Mouse (Mus musculus) kidney, postnatal 36 days (tissue): ENCODE data around the gene Zswim5.
"Not testable (repeated sequence)": the region's sequence is repeated elsewhere in the genome, so short reads cannot be mapped to it uniquely, and the experiment has no call there.

Source experiments
- DNase-seq, 2 experiments: peaks; one replicate each; pipeline ENCODE4 v3.0.0; 2021 to 2022; ENCODE audit warnings: mixed read lengths in 2 of 2

The Zswim5 gene

DNA sequence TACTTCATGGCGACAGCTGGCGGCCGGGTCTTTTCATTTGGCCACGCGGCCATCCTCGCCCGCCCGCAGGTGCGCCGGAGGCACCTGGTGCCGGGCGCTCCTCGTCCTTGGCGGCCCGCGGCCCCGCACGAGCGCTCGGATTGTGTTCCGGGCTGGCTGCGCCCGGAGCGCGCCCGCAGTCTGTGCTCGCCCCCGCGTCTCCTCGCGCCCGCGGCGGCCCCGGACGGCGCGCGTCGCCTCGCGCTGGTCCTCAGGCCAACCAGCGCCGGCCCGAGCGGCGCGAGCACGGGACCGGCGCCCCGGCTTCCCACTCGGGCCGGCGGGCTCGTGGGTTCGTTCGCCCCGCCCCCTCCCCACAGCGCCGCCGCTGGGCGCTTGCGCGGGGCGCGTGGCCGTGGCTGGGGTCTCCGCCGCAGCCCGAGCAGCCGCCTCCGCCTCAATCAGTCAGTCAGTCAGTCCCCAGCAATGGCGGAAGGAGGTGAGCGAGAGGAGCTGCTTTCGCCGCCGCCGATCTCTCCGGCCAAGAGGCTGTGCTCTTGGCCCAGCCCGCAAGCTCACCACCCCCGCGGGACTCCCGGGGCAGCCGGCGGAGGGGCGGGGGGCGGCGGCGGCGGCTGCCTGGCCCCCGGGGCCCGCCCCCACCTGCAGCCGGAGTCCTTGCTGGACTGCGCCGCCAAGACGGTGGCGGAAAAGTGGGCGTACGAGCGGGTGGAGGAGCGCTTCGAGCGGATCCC is at the start of gene Zswim5:
Gene Zswim5, plus strand, starts transcription at position 382 of the 734 bp plus-strand sequence.
- peak; percentile 70 to 84 for DNase-seq

DNA sequence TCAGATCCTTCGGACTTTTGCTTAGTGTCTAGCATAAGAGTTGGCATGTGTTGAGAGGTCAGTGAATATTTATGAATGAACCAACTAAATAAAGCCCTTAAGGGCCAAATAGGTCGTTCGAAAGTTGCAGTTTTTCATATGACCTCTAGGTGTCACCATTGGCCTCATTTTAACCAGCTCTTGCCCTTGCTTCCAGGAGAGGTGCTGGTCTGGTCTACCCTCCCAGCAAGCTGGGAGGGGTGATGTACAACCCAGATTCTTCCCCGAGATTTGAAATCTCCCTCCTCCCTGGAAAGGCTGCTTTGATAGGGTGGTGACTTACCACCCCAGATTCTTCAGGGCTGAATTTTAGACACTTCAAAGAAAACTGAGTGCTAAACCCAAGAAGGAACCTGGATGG is 49.4 kb upstream of the Zswim5 start:
- peak; percentile 36 to 61 for DNase-seq

DNA sequence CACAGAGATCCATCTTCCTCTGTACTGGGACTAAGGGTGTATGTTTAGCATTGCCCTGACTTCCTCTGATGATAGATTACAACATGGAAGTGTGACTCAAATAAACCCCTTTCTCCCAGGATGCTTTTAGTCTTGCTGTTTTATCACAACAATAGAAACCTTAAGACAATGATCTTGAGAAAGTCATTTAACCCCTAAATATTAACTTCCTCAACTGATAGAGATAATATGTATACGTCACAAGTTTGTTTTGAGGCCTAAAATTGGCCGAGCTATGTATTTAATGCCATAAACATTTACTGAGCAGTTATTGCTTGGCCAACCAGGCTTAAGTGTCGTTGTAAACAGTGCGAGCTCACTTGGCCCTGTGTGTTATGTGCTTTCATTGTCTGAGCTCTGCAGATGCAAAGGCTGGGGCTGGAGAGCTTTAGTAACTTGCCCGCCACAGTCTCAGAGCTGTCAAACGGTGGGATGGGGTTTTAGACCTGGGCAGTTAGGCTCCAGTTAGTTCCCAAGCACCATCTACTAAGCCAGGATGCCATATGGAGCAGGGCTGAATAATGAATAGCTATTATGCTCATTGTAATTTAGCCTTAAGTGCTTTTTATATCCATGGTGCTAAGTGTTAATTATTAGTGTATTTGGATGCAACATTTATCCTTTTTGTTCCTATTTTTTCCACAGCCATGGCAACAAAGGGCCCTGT is 47.7 kb upstream of the Zswim5 start:
- DNase-seq, result no peak

DNA sequence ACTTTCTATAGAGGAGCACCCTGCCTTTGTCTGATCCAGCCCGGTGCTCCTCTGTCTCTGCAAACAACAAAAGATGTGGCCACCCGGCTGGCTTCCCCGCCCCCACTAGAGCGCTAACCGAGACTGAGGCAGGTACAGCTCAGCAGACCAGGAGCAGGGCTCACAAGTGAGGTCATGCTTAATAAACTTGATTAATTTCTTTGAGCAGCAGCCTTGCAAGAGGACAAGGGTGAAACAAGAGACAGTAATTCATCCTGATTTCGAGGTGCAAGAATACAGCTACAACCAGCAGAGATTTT is 47.2 kb upstream of the Zswim5 start:
- peak in 1 of 2 experiments; percentile 44 for DNase-seq

DNA sequence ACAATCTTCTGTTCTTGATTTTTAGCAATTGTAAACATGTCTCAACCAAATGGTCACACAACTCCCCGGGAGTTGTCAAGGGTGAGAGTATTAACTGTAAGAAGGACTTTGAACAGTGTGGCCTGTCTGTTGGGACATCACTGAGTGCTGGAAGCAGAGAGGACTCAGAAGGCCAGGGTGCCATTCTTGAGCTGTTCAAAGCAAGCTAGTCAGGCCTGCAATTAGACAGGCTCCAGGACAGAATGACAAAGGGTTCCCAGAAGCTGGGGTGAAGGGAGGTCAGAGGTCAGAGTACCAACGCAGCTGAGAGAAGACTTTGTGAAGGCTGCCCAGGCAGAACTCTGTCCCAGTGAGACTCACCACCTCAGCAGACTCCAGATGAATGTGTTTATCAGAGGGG is 38.2 kb upstream of the Zswim5 start:
- peak; percentile 62 to 65 for DNase-seq

DNA sequence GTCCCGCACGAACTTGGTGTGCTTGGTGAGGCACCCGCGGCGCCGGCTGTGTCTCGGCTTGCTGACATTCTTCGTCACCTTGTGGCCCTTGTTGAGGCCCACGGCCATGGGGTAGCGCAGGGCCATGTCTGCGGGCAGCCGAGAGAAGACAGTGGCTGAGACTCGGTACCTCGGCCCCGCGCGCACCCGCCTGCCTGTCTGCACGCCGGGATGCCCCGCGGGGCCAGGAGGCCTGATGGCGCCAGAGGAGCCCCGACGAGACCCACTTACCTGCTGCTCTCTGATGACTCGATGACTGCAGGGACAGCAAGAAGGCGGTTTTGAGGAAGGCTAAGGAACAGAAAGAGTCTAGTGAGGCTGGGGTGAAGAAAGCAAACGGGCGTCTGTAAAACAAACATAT is 37.1 kb upstream of the Zswim5 start:
- not testable (repeated sequence) for DNase-seq

DNA sequence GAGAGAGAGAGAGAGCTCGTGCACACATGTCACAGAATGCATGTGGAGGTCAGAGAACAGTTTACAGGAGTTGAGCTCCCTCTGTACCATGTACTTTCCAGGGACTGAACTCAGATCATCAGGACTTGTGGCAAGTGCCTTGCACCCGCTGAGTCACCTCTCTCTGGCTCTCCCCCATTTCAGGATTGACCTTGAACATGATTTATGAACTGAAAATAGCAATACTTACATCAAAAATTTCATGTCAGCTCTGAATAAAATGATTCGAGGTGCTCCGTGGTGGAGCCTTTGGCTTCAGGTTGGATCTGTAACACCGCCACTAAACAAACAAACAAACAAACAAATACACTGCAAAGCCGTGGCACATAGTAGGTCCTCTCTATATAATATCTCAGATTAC is 36.3 kb upstream of the Zswim5 start:
- DNase-seq, result no peak

DNA sequence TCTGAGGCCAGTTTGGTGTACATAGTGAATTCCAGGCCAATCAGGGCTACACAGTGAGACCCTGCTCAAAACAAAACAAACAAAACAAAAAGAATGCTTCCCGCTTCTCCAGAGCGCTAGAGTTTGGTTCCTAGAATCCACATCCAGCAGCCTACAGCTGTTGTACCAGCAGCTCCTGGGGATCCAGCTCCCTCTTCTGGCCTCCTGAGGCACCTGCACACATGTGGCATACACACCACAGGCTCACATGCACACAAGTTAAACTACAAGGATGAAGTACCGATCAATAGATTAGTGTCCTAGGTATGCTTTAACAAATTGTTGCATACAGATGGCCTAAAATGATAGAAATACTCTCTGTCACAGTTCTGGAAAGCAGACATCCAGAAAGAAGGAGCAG is 32.9 kb upstream of the Zswim5 start:
- DNase-seq, result no peak

DNA sequence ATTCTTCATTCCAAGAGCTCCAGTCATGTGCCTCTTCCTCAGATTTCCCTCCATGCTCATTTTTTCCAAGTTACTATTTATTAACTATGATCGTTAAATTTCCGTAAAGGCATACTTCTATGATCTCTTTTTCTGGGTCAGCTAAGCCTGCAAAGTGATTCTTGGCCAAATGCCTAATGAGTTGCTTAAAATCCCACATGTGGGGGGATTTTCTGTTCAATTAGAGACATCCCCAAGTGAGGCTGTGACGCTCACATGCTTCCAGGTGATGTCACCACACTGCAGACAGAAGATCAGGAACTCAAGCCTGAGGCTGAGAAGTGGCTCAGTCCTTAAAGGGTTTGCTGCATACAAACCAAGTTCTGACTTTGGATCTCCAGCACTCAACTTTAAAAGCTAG is 27.3 kb upstream of the Zswim5 start:
- no peak for DNase-seq

DNA sequence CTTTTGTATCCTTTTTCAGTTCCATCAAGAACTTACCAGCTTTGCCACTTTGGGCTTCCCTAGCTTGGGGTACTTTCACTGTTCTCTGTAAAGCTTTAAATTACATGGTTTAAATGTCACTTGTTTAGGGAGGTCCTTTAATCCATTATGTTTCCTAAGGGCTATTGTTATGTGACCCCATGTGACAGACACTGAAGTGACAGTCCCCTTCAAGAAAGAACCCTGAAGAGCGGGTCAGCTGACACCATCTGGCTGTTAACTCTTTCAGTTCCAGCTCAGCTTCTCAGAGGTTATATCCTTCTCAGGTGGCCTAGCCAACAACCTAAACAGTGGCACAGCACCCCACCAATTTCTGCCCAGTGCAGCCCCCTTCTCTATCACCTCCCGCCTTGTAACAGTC is 22.9 kb upstream of the Zswim5 start:
- DNase-seq, result no peak

DNA sequence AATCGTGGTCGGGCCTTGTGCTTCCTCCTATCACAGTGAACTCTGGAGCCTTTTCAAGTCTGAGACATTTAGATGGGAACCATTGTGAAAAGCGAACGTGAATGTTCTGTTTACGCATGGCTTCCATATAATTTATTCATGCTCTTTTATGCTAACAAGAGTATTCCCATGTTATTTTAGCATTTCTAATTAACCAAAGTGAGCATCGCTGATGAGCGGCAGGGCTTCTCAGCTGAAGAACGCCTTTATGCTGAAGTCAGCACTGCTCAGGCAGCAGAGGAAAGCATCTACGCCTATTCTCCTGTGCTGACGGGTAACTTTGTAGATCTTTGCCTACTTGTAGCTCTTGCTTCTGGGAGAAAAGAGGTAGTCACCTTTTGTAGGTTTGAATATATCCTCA is 20.0 kb upstream of the Zswim5 start:
- DNase-seq, result no peak

DNA sequence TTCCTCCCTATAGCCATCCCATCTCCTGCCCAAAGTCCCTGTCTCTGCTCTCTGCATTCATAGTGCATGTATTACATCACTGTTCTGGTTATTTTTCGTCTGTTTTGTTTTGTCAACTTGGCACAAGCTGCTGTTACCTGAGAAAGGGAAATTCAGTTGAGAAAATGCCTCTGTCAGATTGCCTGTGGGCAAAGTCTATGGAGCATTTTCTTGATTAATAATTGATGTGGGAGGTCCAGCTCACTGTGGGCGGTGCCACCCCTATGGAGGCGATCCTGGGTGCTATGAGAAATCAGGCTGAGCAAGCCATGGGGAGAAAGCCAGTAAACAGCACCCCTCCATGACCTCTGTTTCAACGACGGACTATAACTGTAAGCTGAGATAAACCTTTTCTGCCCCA is 17.5 kb upstream of the Zswim5 start:
- DNase-seq, result peak; percentile 74 to 84

DNA sequence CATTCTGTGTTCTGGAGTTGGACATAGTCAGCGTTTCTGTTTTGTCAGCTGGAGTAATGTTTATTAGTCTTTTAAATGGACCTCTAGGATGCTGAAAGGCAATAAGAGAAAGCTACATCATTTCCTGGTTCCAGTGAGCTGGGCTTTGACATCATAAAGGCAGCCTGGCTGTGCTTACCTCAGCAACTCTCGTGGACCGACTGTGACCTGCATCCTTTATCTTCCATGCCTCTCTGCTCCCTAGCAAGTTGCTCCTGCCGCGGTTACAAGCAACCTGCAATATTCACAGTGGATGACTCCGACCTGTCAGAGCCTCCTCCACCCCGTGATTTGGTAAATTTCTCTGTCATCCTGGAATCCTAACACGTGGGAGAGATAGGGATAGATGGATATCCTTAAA is 15.2 kb upstream of the Zswim5 start:
- DNase-seq, result no peak

DNA sequence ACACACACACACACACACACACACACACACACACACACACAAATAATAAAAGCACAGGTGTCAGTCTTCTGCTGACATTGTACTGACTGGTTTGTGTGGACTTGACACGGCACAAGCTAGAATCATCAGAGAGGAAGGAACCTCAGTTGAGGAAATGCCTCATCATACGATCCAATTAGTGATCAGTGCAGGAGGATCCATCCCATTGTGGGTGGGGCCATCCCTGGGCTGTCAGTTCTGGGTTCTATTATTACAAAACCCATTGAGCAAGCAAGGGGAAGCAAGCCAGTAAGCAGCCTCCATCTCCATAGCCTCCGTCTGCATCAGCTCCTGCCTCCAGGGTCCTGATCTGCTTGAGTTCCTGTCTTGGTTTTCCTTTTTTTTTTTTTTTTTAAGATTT is 7.3 kb upstream of the Zswim5 start:
- DNase-seq, result no peak

DNA sequence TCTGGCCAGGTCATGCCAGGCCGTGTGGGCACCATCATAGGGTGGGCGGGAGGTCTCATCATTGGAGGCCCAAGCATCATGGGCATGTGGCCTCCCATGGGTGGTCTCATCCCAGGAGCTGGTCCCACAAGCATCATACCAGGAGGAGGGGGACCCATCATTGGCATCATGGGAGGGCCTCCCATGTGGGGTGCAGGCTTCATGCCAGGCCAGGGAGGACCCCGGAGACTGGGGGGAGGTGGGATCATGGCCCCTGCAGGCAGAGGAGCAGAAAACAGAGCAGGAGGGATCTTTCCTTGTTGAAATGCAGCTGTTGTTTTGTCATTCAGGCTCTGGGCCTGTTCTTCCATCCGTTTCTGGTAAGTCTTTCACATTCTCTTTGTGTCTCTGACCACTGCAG is 2.6 kb upstream of the Zswim5 start:
- DNase-seq, result no peak

DNA sequence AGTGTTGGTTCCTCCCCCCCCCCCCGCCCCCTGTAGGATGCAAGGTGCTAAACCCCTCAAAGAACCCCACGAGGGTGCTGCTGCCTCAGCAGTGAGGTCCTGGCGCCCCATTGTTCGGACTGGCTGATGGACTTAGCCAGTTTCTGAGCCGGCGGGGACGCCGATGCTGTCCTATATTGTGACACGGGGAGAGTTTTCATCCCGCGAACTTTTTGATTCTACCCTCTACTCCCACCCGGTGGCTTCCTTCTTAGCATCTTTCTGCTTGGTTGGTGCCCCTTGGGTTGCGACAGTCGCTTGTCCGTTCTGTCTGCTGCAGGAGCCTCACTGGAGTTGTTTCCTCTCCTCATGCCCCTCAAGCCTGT is 564 bp upstream of the Zswim5 start:
- DNase-seq, result peak; percentile 37 to 65

DNA sequence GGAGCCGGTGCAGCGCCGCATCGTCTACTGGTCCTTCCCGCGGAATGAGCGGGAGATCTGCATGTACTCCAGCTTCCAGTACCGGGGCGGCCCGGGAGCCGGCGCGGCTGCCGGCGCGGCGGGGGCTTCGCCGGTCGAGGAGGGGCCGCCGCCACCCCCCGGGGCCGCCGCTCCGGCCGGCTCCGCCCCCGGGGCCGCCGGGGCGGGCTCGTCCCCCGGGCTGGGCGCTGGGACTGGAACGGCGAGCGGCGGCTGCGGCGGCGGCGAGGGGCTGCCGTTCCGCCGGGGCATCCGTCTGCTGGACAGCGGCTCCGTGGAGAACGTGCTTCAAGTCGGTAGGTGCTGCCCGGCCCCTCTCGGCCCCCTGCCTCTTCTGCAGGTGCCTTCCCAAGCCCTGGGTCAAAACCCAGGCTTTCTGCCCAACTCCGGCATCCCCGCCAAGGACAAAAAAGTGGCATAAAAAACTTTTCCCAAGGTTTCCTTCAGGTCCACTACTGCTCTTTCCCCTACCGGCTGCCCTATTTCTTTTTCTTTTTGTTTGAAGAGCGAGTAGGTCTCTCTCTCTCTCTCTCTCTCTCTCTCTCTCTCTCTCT is 649 bp downstream of the Zswim5 start:
- DNase-seq, result peak; percentile 21 to 73

DNA sequence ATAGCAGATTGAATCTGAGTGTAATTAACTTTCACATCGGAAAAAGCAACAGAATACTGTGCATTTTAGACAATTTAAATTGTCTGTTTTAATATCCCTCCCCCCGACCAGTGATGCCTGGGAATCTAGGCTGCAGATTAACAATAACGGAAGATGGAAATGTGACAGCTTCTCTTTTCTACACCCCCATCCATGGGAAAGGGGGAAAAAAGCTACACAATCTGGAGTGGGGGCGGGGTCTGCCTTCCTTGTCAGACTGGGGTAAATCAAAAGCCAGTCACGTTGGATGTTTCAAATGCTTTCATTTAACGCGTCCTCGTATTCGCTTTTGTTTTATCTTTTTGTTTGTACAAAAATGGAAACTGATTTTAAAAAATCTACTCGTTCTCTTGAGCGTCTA is 1.3 kb downstream of the Zswim5 start:
- DNase-seq, result peak in 1 of 2 experiments; percentile 38

DNA sequence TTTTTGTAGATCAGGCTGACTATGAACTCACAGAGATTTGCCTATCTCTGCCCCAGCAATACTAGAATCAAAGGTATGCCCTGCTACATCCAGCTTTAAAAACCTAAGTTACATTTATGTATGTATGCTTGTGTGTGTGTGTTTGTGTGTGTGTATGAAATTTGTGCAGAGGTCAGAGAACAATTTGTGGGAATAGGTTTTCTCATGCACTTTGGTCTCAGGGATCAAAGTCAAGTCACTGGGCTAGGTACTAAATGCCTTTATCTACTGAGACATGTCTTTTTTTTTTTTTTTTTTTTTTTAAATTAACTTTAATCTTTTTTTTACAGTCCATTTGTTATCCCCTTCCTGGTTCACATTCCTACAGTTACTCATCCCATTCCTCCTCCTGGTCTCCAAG is 5.5 kb downstream of the Zswim5 start:
- peak; percentile 21 to 37 for DNase-seq

DNA sequence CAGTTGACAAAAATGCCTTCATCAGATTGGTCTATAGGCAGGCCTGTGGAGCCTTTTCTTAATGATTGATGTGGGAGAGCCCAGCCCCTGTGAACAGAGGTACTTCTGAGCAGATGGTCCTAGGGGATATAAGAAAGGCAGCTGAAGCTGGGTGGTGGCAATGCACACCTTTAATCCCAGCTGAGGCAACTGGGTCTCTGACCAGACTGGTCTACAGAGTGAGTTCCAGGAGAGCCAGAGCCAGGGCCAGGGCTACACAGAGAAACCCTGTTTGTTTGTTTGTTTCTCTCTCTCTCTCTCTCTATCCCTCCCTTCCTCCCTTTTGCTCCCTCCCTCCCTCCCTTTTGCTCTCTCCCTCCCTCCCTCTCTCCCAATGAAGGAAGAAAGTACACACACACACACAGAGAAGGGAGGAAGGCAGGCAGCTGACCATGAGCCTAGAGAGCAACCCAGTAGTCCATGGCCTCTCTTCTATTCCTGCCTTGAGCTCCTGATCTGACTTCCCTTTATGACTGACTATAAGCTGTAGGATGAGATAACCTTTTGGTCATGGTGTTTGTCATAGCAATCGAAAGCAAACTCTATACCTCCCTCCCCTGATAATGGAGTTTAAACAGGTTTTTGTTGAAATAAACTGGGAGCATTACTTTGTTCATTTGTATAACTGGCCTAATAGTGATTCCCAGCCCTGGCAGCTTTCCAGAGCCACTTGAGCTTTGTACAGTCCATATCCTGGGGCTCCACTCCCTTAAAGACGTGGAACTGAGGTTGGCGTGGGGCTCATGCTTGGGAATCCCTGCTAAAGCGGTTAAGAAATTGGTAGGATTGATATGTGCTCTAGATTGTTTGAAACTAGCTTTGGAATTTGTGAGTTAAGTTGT is 17.3 kb downstream of the Zswim5 start:
- peak; percentile 57 to 77 for DNase-seq

DNA sequence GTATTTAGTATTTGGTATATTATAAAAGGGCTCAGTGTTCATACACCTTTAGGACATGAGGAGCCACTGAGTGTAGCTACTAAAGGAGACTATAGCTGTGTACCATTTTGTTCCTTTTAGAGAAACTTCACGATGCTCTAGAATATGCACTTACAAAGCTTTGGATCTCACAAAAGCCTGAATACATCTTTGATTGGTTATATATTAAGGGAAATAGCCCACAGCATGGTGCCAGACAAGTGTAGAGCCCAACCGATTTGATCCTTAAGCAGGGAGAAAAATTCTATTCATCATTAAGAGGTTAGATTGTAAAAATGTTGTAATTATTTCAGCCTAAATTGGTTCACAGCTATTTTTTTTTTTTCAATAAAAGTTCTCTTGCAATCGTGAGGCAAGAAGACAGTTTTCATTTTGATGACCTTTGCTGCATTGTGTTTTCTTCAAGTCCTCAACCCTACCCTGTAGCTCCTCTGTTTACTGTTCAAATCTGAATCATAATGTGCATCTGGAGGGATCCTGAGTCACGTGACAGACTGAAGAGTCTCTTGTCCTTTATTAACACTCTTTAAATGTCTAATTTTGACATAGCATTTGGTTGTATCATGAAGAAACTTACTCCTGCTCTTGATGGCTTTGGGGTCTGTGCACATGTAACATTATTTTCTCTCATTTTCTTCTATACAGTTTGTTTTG is 33.5 kb downstream of the Zswim5 start:
- DNase-seq, result no peak

DNA sequence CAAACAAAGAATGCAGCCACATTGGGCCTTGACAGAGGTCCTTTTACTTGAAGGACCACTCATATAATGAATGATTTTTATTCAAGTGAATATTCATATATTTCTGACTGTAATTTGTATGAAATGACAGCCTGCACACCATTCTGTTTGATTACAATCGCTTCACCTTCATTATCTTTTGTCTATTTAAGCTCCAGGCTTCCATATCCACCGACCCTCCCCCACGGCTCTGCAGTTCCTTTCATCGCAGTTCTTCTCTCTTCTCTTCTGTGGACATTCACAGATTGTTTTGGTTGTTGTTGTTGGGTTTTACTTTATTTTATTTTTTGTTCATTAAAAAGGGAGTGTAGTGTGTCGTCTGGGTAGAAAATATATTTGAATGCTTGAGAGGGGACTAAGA is 34.0 kb downstream of the Zswim5 start:
- no peak for DNase-seq

DNA sequence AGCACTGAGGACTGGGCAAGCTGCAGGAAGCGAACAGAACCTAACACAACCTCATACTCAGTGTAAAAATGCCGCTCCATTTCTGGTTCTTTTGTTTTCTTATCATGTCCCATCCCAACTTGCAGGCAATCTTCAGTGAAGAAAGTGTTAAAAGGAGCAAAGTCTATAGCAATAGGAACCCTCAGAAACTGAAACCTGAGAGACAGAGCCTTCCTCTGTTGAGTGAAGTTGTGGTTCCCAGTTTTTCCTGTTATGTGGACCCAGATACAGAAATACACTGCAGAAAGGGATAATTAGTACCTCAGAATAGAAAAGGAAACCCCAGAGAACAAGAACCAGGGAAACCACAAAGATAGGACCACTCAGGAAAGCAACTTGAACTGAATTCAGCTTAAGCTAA is 36.1 kb downstream of the Zswim5 start:
- no peak for DNase-seq
